Mouse (Mus musculus): Measurements from ENCODE around the gene Tbc1d9. TPM values are rescaled to one million over a fixed set of nuclear protein-coding genes. Genes with fewer than 3 reads are reported as not detected.

Gene Tbc1d9
- 61.8 and 62.4 TPM in 2 replicates for polyA plus RNA-seq (2012; rRNA removed)

DNA sequence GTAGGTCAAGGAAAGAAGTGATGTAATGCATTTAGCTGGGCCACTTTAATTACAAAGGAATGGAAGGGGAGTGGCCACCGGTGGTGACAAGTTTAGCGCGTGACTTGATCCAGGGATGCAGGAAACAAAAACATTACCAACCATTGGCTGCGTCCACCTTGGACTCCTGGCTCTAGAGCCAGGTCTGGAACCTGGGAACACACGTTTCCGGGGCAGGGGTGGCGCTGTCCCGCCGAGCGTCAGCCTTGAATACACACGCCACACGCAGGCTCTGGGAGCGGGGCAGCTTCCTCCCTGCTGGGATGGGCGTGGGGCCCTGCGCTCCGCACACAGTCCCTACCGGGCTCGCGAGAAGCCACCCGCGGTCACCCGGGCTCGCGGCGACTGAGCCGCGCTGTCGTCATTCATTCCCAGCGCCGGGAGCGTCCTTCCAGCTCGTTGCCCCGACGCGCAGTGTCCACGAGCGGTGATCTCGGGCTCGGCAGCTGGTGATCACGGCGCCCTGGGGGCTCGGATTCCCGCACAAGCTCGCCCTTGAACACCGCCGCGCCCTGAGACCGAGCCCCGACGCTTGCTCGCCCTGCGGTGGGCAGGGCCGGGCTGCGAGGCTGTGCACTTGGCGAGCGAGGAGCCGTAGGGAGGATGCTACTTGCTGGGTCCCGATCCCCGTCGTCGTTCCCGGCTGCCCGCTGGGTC, at the start of gene Tbc1d9:
Tbc1d9 (plus strand) TSS at position 118 of the 696 bp plus-strand sequence.
- DNase-seq (ENCODE audit: extremely low spot score in 1 of 2, low spot score in 1 of 2) = peak; percentile 38 to 67

DNA sequence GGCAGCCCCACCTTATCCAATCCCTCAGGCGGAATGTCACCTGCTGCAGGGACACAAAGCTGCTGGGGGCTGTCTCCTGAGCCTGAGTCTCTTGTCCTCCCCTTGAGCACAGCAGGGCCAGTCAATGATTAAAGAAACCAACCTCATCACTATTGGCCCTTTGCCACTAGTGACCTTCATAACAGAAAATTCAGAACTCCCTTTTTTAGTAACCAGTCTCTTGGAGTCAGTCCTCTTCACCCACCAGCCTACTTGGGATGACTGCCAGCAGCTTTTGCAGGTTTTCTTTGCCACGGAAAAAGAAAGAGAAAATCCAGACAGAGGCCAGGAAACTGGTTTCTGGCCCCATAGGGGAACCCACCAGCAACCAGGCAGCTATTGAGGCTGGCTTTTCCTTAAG, 30.1 kb upstream of the Tbc1d9 start:
- DNase-seq (ENCODE audit: extremely low spot score in 1 of 2, low spot score in 1 of 2) = peak in 1 of 2 experiments; percentile 46

GRCm38 (mm10) chr8:83140068-83140467, 25.1 kb upstream of the Tbc1d9 start:
- DNase-seq (ENCODE audit: extremely low spot score in 1 of 2, low spot score in 1 of 2) = no peak

DNA sequence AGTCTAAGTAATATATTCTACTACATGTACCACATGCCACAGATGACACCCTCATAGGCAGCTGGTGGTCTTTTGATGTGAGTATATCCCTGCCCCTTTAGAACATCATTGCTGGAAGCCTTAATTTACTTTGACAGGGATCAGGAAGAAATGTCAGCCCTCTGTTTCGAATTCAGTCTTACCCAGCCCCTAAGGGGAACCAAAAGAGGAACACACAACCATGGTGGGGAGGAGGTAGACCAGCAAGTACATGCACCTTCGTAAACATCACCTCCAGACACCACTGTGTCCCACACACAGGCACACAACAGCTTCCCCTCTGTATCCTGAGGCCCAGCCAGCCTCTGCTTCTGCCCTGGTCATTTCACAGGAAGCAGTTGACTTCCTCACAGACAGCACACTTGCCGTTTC, 24.4 kb upstream of the Tbc1d9 start:
- no peak for DNase-seq (ENCODE audit: extremely low spot score in 1 of 2, low spot score in 1 of 2)

DNA sequence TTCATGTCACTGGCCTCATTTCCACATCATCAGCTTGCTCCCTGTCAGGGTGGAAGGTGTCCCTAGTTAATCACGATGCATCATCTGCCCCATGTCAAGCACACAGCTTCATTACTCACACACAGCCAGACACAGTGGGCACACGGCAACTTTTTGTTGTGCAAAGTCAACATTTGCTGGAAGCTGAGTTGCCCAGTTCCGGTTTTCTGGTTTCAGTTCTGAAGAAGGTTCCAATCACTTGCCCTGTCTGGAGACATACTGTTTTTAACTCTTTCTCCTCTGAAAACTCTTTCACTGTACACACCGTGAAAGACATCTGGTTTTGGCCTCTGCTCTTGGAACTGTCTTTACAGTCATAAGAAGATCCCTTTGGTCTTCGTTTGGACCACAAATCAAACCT, 23.8 kb upstream of the Tbc1d9 start:
- DNase-seq (ENCODE audit: extremely low spot score in 1 of 2, low spot score in 1 of 2) = no peak

- no peak for DNase-seq (ENCODE audit: extremely low spot score in 1 of 2, low spot score in 1 of 2)
Measured at GRCm38 (mm10) chr8:83144601-83145000, 20.6 kb upstream of the Tbc1d9 start.

GRCm38 (mm10) chr8:83145421-83145820, 19.7 kb upstream of the Tbc1d9 start:
- no peak for DNase-seq (ENCODE audit: extremely low spot score in 1 of 2, low spot score in 1 of 2)

- no peak for DNase-seq (ENCODE audit: extremely low spot score in 1 of 2, low spot score in 1 of 2)
Measured at GRCm38 (mm10) chr8:83149124-83149523, 16.0 kb upstream of the Tbc1d9 start.

DNA sequence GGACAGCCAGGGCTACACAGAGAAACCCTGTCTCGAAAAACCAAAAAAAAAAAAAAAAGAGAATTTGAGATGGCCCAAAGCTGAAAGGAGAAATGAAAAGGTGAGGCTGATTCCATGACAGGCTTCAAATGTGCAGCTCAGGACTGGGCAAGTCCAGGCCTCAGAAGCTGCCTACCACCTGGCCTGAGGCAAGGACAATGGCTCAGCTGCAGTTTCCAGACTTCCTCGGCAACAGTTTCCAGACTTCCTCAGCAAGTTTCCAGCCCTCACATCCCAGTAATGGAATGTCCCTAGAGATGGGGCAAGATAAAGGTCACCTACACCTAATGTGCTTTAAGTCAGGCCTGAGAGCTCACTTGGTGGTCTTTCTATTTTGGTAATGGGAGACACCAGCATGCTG, 13.1 kb upstream of the Tbc1d9 start:
- DNase-seq (ENCODE audit: extremely low spot score in 1 of 2, low spot score in 1 of 2) = no peak

GRCm38 (mm10) chr8:83152470-83152869, 12.7 kb upstream of the Tbc1d9 start:
- DNase-seq (ENCODE audit: extremely low spot score in 1 of 2, low spot score in 1 of 2) = no peak

DNA sequence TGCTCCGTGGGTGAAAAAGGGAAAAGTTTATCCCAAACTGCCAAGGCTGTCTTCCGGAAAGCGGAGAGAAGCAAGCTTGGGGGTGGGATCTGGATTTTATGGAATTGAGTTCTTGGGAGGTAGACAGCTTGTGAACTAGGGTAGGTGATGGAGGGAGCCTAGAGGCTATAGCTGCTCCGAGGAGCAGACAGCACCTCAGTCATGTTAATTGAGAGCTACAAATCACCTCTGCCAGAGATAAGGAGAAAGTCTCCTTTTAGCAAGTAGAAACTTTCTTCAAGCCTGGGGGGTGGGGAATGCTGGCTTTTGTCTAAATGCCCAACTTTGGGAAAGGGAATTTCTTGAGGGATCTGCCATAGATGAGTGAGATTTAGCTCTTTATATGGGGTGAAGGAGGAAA, 10.0 kb upstream of the Tbc1d9 start:
- DNase-seq (ENCODE audit: extremely low spot score in 1 of 2, low spot score in 1 of 2) = no peak

DNA sequence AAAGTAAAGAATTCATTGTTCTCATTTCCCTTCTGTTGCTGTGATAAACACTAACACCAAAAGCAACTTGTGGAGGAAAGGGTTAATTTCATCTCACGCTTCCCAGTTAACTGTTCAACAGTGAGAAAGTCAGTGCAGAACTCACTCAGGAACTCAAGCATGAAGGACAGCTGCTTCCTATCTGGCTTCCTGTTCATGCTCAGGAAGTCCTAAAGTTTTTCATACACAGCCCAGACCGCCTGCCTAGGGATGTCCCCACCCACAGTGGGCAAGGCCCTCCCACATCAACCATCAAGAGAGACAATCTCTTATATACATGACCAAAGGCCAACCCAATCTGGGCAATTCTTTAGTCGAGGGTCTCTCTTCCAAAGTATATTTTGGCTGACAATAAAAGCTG, 6.2 kb upstream of the Tbc1d9 start:
- DNase-seq (ENCODE audit: extremely low spot score in 1 of 2, low spot score in 1 of 2) = no peak

GRCm38 (mm10) chr8:83159615-83160014, 5.5 kb upstream of the Tbc1d9 start:
- DNase-seq (ENCODE audit: extremely low spot score in 1 of 2, low spot score in 1 of 2) = no peak

GRCm38 (mm10) chr8:83160613-83161012, 4.5 kb upstream of the Tbc1d9 start:
- DNase-seq (ENCODE audit: extremely low spot score in 1 of 2, low spot score in 1 of 2) = no peak

- DNase-seq (ENCODE audit: extremely low spot score in 1 of 2, low spot score in 1 of 2) = peak in 1 of 2 experiments; percentile 66
Measured at GRCm38 (mm10) chr8:83165931-83166867, 1.0 kb downstream of the Tbc1d9 start, which contains the start of gene Gm10645. Gene Gm10645, minus strand, starts transcription at chr8:83166170.

DNA sequence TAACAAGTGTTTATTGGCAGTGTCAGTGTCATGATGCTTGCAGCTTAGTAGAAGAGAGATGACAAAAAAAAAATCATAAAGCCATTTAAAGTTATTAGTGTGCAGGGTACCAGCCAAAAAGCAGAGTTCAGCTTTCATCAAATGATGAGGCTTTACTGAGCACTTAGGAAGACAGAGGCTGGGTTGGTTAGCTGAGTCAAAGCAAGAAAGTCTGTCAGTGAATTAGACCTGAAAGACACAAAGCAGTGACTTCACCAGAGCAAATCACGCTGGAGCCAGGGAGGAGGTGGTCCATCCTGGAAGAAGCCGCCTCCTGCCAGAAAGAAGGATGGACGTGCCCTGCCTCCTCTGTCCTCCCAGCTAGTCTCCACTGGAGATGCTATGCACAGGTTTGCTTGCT, 2.8 kb downstream of the Tbc1d9 start:
- DNase-seq (ENCODE audit: extremely low spot score in 1 of 2, low spot score in 1 of 2) = no peak

- DNase-seq (ENCODE audit: extremely low spot score in 1 of 2, low spot score in 1 of 2) = no peak
Measured at GRCm38 (mm10) chr8:83169127-83169526, 4.0 kb downstream of the Tbc1d9 start.

GRCm38 (mm10) chr8:83169709-83170108, 4.6 kb downstream of the Tbc1d9 start:
- peak in 1 of 2 experiments; percentile 37 for DNase-seq (ENCODE audit: extremely low spot score in 1 of 2, low spot score in 1 of 2)

GRCm38 (mm10) chr8:83170894-83171293, 5.7 kb downstream of the Tbc1d9 start:
- no peak for DNase-seq (ENCODE audit: extremely low spot score in 1 of 2, low spot score in 1 of 2)

- DNase-seq (ENCODE audit: extremely low spot score in 1 of 2, low spot score in 1 of 2) = peak in 1 of 2 experiments; percentile 43
Measured at GRCm38 (mm10) chr8:83175680-83176079, 10.5 kb downstream of the Tbc1d9 start.

DNA sequence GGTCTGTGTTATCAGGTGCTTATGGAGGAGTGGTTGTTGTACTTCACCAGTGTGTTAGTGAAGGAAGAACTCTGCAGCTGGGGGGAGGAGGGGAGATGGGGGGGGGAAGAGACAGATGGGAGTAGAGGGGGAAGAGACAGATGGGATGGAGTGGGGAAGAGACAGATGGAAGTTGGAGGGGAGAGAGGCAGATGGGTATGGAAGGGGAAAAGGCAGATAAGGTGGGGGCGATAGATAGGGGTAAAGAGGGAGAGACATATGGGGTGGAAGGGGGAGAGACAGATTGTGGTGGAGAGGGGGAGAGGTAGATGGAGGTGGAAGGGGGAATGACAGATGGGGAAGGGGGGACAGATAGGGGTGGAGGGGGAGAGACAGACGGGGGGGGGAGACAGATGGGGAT, 11.6 kb downstream of the Tbc1d9 start:
- no peak for DNase-seq (ENCODE audit: extremely low spot score in 1 of 2, low spot score in 1 of 2)

All from frontal cortex, adult 2 months (tissue).